Mouse (Mus musculus): ENCODE data around the gene Rnf10. TPM values are rescaled to one million over a fixed set of nuclear protein-coding genes. Genes with fewer than 3 reads are reported as not detected.

Gene Rnf10
- polyA plus RNA-seq, 1 experiment from 2014 or later = 168 TPM

DNA sequence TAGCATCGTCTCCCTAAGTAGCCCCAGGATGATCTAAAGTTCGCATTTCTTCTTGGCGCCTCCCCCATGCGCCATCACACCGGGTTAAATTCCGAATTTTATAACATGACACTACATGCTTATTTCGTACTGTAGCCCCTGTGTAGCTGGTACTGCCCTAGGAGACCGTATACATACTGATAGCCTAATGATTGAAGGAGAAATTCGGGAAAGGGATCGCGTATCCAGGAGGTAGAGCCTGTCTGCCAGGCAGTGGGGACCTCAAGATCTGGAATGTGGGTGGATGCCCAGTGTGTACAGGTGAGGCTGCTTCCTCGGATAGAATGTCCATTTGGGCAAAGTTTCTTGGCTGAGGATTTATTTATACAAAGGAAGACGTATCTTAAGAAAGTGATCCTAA lies 28.9 kb upstream of the Rnf10 start:
- Histone ChIP-seq H3K27me3 (replicated peaks; ENCODE audit: control insufficient read depth, insufficient read depth, low read length) (no peaks in the 10 kb centered on the region), H3K4me1 (replicated peaks; ENCODE audit: control insufficient read depth, insufficient read depth, low read length) (peaks cover 28% of the 10 kb centered on the region), H3K4me3 (replicated peaks; ENCODE audit: low read length) (peak overlapping the region; percentile 55), H3K9ac (replicated peaks; ENCODE audit: low read depth, low read length) (peak overlapping the region; percentile 65), H3K4me2 (ENCODE audit: low read length) (peak overlapping the region; percentile 87), H3K9me3 (ENCODE audit: control insufficient read depth, low read length) (no peaks in the 10 kb centered on the region), H3K27ac (ENCODE audit: low read length) (no peak overlapping the region; the same call in 1 of the 2 replicates), H3K36me3 (ENCODE audit: control insufficient read depth, insufficient read depth) (peaks cover 9% of the 10 kb centered on the region; the same call in 1 of the 2 replicates)
- 29% methylated on average over 13 of the region's 13 CpGs for WGBS
- ATAC-seq = no peak

- H3K27me3 ChIP-seq (replicated peaks; ENCODE audit: control insufficient read depth, insufficient read depth, low read length) = no peaks in the 10 kb centered on the region
- peak within 1 kb of the TSS; percentile 87 for H3K4me2 ChIP-seq (ENCODE audit: low read length)
- no peaks in the 10 kb centered on the region for H3K9me3 ChIP-seq (ENCODE audit: control insufficient read depth, low read length)
- peak within 1 kb of the TSS; percentile 55 for H3K4me3 ChIP-seq (replicated peaks; ENCODE audit: low read length)
- H3K36me3 ChIP-seq (ENCODE audit: control insufficient read depth, insufficient read depth) = peaks cover 14% of the 10 kb centered on the region
- peak within 1 kb of the TSS; percentile 87 for H3K27ac ChIP-seq (ENCODE audit: low read length)
- H3K4me1 ChIP-seq (replicated peaks; ENCODE audit: control insufficient read depth, insufficient read depth, low read length) = peaks cover 28% of the 10 kb centered on the region
- WGBS = under 1% methylated on average over 60 of the region's 66 CpGs
- ATAC-seq = peak; percentile 99
- peak within 1 kb of the TSS; percentile 65 for H3K9ac ChIP-seq (replicated peaks; ENCODE audit: low read depth, low read length)
These were observed 28.3 kb upstream of the Rnf10 start, which contains the start of gene Dynll1 for GRCm38 (mm10) chr5:115300792-115301614. Gene Dynll1 (minus strand): TSS chr5:115300999.

DNA sequence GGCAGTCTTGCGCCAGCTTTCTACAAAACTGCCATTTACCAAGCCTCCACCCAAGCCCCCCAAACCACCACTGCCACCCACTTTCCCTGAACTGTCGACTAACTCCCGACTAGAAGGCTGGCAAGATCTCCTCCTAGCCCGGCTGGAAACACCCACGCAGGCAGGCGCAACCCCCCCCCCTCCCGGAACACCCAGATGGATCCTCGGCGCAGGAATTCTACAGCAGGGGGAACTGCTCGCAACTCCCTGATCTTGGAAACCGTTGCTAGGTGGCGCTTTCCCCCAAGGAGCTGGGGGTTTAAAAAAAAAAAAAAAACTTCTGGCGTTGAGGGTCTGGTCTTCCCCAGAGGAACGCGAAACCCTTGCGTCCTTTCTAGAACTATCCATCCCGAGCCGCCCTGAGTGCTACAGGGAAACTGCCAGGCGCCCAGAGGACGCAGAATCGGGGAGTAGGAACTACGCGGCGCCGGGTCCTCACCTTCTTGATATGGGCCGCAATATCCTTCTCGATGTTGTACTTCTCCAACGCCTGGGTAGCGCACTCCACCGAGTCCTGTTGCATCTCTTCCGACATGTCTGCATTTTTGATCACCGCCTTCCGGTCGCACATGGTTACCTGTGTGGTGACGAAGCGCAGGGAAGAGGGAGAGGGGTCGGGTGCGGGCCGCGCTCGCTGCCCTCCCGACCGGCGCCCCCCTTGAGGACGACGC lies 27.5 kb upstream of the Rnf10 start:
- Histone ChIP-seq H3K27me3 (replicated peaks; ENCODE audit: control insufficient read depth, insufficient read depth, low read length) (no peaks in the 10 kb centered on the region), H3K36me3 (ENCODE audit: control insufficient read depth, insufficient read depth) (peaks cover 20% of the 10 kb centered on the region), H3K4me2 (ENCODE audit: low read length) (peak overlapping the region; percentile 53), H3K4me1 (replicated peaks; ENCODE audit: control insufficient read depth, insufficient read depth, low read length) (peaks cover 28% of the 10 kb centered on the region), H3K4me3 (replicated peaks; ENCODE audit: low read length) (peak overlapping the region; percentile 55), H3K9ac (replicated peaks; ENCODE audit: low read depth, low read length) (peak overlapping the region; percentile 59), H3K9me3 (ENCODE audit: control insufficient read depth, low read length) (no peaks in the 10 kb centered on the region), H3K27ac (ENCODE audit: low read length) (peak overlapping the region; percentile 87)
- ATAC-seq = peak; percentile 5
- WGBS = under 1% methylated on average over 45 of the region's 46 CpGs

DNA sequence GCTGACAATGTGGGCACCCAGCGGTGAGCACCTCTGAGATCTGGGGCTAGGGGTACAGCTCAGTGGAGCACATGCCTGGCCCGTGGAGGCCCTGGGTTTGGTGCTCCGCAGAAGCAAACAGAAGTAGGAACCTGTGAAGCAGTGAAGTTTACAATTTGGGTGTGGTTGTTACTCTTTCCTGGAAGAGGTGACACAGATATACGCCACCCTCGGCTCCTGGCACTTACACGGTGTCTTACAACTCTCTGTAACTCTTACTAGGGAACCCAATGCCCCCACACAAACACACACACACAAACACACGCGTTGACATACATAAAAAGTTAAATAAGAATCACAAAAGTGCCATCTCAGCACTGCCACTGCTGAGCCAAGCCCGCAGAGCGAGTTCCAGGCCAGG lies 23.6 kb upstream of the Rnf10 start:
- H3K4me2 ChIP-seq (ENCODE audit: low read length) = no peak overlapping the region
- WGBS = 86% methylated on average over 10 of the region's 10 CpGs
- no peak overlapping the region for H3K27ac ChIP-seq (ENCODE audit: low read length)
- no peaks in the 10 kb centered on the region for H3K27me3 ChIP-seq (replicated peaks; ENCODE audit: control insufficient read depth, insufficient read depth, low read length)
- H3K9ac ChIP-seq (replicated peaks; ENCODE audit: low read depth, low read length) = no peak overlapping the region
- no peak overlapping the region for H3K4me3 ChIP-seq (replicated peaks; ENCODE audit: low read length)
- H3K36me3 ChIP-seq (ENCODE audit: control insufficient read depth, insufficient read depth) = peaks cover 27% of the 10 kb centered on the region
- H3K4me1 ChIP-seq (replicated peaks; ENCODE audit: control insufficient read depth, insufficient read depth, low read length) = peaks cover 23% of the 10 kb centered on the region
- no peak for ATAC-seq
- no peaks in the 10 kb centered on the region for H3K9me3 ChIP-seq (ENCODE audit: control insufficient read depth, low read length)

- Histone ChIP-seq H3K27ac (ENCODE audit: low read length) (no peak overlapping the region), H3K4me1 (replicated peaks; ENCODE audit: control insufficient read depth, insufficient read depth, low read length) (peaks cover 17% of the 10 kb centered on the region), H3K9me3 (ENCODE audit: control insufficient read depth, low read length) (no peaks in the 10 kb centered on the region), H3K9ac (replicated peaks; ENCODE audit: low read depth, low read length) (no peak overlapping the region), H3K4me3 (replicated peaks; ENCODE audit: low read length) (no peak overlapping the region), H3K36me3 (ENCODE audit: control insufficient read depth, insufficient read depth) (peaks cover 31% of the 10 kb centered on the region), H3K4me2 (ENCODE audit: low read length) (no peak overlapping the region), H3K27me3 (replicated peaks; ENCODE audit: control insufficient read depth, insufficient read depth, low read length) (no peaks in the 10 kb centered on the region)
- no peak for ATAC-seq
- 89% methylated on average over 8 of the region's 8 CpGs for WGBS
These were observed 21.5 kb upstream of the Rnf10 start for GRCm38 (mm10) chr5:115294173-115294572.

GRCm38 (mm10) chr5:115284735-115285134 lies 12.0 kb upstream of the Rnf10 start:
- Histone ChIP-seq H3K27ac (ENCODE audit: low read length) (no peak overlapping the region), H3K36me3 (ENCODE audit: control insufficient read depth, insufficient read depth) (peaks cover 13% of the 10 kb centered on the region), H3K9ac (replicated peaks; ENCODE audit: low read depth, low read length) (no peak overlapping the region), H3K27me3 (replicated peaks; ENCODE audit: control insufficient read depth, insufficient read depth, low read length) (no peaks in the 10 kb centered on the region), H3K4me2 (ENCODE audit: low read length) (no peak overlapping the region), H3K9me3 (ENCODE audit: control insufficient read depth, low read length) (no peaks in the 10 kb centered on the region), H3K4me1 (replicated peaks; ENCODE audit: control insufficient read depth, insufficient read depth, low read length) (peaks cover 6% of the 10 kb centered on the region), H3K4me3 (replicated peaks; ENCODE audit: low read length) (no peak overlapping the region)
- ATAC-seq = no peak
- WGBS = 88% methylated on average over 3 of the region's 3 CpGs

DNA sequence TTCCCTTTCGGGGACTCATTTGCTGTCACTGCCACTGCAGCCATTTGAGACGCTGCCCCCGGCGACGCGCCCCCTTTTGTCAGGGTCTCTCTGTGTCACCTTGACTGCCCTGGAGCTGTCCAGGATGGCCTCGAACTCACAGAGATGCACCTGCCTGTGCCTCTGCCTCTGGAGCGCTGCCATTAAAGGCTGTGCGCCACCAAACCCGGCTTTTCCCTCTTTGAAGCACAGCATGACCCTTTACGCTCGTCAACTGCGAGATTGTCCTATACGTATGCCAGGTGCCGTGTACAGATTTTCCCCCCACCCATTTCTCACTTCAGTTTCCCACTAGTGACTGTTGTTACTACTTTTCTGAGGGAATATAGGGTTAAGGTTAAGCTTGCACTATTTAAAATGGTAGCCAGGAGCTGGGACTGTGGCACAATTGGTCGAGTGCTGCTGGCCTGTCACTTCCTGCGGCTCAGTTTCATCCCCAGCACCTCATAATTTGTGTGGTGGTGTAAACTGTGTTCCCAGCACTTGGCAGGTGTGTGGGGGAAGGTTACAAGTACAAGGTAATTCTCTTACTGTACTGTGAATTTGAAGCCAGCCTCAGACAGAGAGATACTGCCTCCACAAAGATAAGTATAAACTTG lies 7.5 kb upstream of the Rnf10 start:
- peaks cover 6% of the 10 kb centered on the region for H3K4me1 ChIP-seq (replicated peaks; ENCODE audit: control insufficient read depth, insufficient read depth, low read length)
- H3K4me3 ChIP-seq (replicated peaks; ENCODE audit: low read length) = peak overlapping the region; percentile 95
- WGBS = 10% methylated on average over 17 of the region's 17 CpGs
- ATAC-seq = peak; percentile 10; the same call in 1 of the 2 replicates
- H3K9me3 ChIP-seq (ENCODE audit: control insufficient read depth, low read length) = no peaks in the 10 kb centered on the region
- H3K27ac ChIP-seq (ENCODE audit: low read length) = peak overlapping the region; percentile 70; the same call in 1 of the 2 replicates
- peak overlapping the region; percentile 67 for H3K9ac ChIP-seq (replicated peaks; ENCODE audit: low read depth, low read length)
- peaks cover 13% of the 10 kb centered on the region for H3K36me3 ChIP-seq (ENCODE audit: control insufficient read depth, insufficient read depth)
- peak overlapping the region; percentile 92 for H3K4me2 ChIP-seq (ENCODE audit: low read length)
- no peaks in the 10 kb centered on the region for H3K27me3 ChIP-seq (replicated peaks; ENCODE audit: control insufficient read depth, insufficient read depth, low read length)

DNA sequence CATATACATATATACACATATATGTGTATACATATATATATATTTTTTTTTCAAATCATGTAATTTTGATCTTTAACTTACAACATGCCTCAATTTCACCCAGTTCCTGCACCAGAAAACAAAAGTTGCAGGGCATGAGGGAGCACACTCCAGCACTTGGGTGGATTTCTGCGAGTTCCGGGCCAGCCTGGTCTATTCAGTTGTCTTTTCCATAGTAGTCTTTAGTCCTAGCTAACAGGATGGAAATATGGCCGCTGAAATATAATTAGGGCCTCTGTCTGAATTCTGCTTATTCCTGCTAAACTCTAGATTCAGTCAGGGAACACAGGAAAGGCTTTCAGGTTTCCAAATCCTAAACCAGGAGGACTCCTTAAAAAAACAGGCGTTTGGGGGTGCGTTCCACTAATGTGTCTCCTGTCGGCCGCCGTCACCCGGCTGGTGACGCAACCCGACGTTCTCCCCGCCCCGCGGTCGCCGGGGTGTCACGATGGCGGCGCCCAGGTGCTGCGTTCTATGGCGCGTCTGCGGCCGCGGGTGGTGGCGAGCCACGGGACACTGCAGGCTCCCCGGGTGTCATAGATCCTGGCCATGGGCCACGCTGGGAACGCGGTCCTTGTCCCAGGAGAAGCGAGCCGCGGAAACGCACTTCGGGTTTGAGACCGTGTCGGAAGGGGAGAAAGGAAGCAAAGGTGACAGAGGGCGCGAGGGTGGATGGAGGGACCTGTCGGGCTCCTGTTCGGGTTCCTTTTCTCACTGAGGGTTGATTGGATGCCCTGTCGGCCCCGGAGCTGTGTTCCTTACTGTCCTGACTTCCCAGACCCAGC lies 6.7 kb upstream of the Rnf10 start, which contains the start of gene Coq5:
Gene Coq5 (plus strand): TSS at position 441 of the 824 bp plus-strand sequence.
- H3K36me3 ChIP-seq (ENCODE audit: control insufficient read depth, insufficient read depth) = peaks cover 9% of the 10 kb centered on the region
- peaks cover 6% of the 10 kb centered on the region for H3K4me1 ChIP-seq (replicated peaks; ENCODE audit: control insufficient read depth, insufficient read depth, low read length)
- ATAC-seq = peak; percentile 90
- 3% methylated on average over 45 of the region's 45 CpGs for WGBS
- H3K4me3 ChIP-seq (replicated peaks; ENCODE audit: low read length) = peak within 1 kb of the TSS; percentile 95
- H3K27me3 ChIP-seq (replicated peaks; ENCODE audit: control insufficient read depth, insufficient read depth, low read length) = no peaks in the 10 kb centered on the region
- no peaks in the 10 kb centered on the region for H3K9me3 ChIP-seq (ENCODE audit: control insufficient read depth, low read length)
- H3K4me2 ChIP-seq (ENCODE audit: low read length) = peak within 1 kb of the TSS; percentile 92
- H3K9ac ChIP-seq (replicated peaks; ENCODE audit: low read depth, low read length) = peak within 1 kb of the TSS; percentile 67
- peak within 1 kb of the TSS; percentile 70 for H3K27ac ChIP-seq (ENCODE audit: low read length)
